Mouse (Mus musculus): ENCODE measurements around the gene Gm9944.

Gm9944 gene

DNA sequence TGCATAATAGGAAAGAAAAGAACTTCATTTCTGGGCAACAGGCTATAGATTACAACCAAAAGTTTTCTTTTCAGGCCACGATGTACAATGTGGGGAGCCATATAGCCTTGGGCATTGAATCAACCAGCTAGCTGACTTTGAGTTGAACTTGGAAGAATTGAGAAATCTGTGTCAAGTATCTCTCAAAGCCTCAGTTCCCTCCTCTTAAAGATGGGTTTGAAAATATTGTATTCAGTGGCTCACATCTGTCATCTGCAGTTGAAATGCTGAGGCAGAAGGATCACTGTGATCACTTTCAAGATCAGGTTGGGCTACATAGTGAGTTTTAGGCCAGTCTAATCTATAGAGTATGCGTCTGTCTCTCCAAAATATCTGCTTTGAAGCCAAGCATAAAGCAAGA, at the start of gene Gm9944:
Gene Gm9944, minus strand, starts transcription at position 101 of the 400 bp plus-strand sequence.
- DNase-seq (ENCODE audit: extremely low read depth, low read depth, low spot score) = no peak

DNA sequence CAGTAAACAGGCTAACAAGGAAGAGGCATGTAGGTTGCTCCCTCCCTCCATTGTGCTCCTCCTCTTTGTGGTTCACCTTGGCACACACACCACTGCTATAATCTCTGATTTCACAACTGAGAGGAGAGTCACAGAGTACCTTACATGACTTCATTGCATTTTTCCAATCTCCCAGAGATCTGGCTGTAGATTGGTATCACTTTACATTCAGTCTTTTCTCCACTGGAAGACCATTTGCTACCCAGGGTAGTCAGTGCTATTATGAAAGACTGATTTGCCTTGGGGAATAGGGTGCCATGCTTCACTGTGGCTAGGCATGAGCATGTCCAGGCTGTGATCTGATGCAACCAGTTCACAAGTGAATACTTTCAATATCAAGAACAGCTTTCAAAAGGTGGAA, 40.2 kb upstream of the Gm9944 start:
- DNase-seq (ENCODE audit: extremely low read depth, low read depth, low spot score) = peak; percentile 98

DNA sequence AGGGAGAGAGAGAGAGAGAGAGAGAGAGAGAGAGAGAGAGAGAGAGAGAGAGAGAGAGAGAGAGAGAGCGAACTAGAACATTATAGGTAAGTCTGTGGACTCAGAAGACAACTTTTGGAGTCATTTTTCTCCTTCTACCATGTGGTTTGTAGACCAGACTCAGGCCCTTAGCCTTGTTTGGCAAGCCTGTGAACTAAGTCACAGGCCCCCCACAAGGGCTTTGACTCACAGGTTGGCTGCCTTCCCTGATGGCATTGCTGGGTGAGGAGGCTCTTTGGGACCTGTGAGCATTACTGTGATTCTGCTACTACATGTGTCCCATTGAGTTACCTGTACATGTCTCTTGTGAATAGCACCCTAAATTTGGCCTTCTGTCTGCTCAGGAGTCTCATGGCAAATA, 15.0 kb upstream of the Gm9944 start:
- DNase-seq (ENCODE audit: extremely low read depth, low read depth, low spot score) = no peak

- peak; percentile 98 for DNase-seq (ENCODE audit: extremely low read depth, low read depth, low spot score)
These were observed 12.1 kb upstream of the Gm9944 start for GRCm38 (mm10) chr4:144465206-144465605.

GRCm38 (mm10) chr4:144463656-144464055, 10.5 kb upstream of the Gm9944 start, which contains the start of gene Aadacl3:
Gene Aadacl3, minus strand, starts transcription at chr4:144463756.
- no peak for DNase-seq (ENCODE audit: extremely low read depth, low read depth, low spot score)

GRCm38 (mm10) chr4:144448546-144448945, 4.6 kb downstream of the Gm9944 start:
- peak; percentile 99 for DNase-seq (ENCODE audit: extremely low read depth, low read depth, low spot score)

DNA sequence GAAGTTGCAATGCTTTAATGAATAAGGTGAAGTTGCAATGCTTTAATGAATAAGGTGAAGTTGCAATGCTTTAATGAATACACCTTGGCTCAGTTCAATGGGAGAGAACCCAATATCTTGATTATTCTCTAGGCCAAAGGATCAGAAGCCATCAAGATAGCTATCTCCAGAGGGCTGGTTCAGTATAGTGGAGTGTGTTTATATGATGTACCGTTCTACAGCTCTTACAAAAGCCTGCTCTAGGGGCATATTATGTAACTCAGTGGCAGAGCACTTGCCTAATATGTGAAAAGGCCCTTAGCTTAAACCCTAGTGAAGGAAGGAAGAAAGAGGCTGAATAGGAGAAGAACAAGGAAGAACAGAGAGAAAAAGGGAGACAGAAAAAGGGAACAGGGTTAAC, 11.5 kb downstream of the Gm9944 start:
- DNase-seq (ENCODE audit: extremely low read depth, low read depth, low spot score) = peak; percentile 97

- DNase-seq (ENCODE audit: extremely low read depth, low read depth, low spot score) = peak; percentile 91
These were observed 12.0 kb downstream of the Gm9944 start for GRCm38 (mm10) chr4:144441095-144441494.

- no peak for DNase-seq (ENCODE audit: extremely low read depth, low read depth, low spot score)
These were observed 14.4 kb downstream of the Gm9944 start, which contains the start of gene 1700012P22Rik for GRCm38 (mm10) chr4:144438672-144439071. Gene 1700012P22Rik, minus strand, starts transcription at chr4:144438772.

GRCm38 (mm10) chr4:144433216-144433615, 19.9 kb downstream of the Gm9944 start:
- peak; percentile 91 for DNase-seq (ENCODE audit: extremely low read depth, low read depth, low spot score)

- peak; percentile 93 for DNase-seq (ENCODE audit: extremely low read depth, low read depth, low spot score)
These were observed 22.4 kb downstream of the Gm9944 start for GRCm38 (mm10) chr4:144430723-144431122.

- DNase-seq (ENCODE audit: extremely low read depth, low read depth, low spot score) = no peak
These were observed 24.2 kb downstream of the Gm9944 start for GRCm38 (mm10) chr4:144428868-144429267.

- no peak for DNase-seq (ENCODE audit: extremely low read depth, low read depth, low spot score)
These were observed 28.5 kb downstream of the Gm9944 start for GRCm38 (mm10) chr4:144424590-144424989.

DNA sequence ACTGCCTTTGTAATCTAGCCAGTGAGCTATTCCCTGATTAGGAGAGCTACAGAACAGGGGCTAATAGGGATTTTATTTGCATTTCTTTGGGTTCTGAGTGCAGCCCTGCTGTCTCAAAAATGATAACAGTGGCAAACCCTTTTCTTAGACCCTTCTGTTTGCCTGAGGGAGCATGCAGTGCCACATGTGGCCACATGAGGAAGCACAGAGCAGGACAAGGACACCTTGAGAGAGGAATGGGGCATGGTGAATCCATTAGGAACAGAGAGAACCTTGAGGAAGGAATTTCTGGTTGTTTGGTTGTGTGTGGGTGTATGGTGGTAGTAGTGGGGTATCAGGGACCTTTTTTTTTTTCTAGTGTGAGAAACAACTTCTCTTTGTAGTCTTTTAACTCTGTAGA, 32.5 kb downstream of the Gm9944 start:
- no peak for DNase-seq (ENCODE audit: extremely low read depth, low read depth, low spot score)

- DNase-seq (ENCODE audit: extremely low read depth, low read depth, low spot score) = no peak
These were observed 44.8 kb downstream of the Gm9944 start, which contains the start of gene Pramef12 for GRCm38 (mm10) chr4:144408290-144408689. Gene Pramef12, minus strand, starts transcription at chr4:144408464.

GRCm38 (mm10) chr4:144406261-144406660, 46.9 kb downstream of the Gm9944 start:
- DNase-seq (ENCODE audit: extremely low read depth, low read depth, low spot score) = no peak

DNA sequence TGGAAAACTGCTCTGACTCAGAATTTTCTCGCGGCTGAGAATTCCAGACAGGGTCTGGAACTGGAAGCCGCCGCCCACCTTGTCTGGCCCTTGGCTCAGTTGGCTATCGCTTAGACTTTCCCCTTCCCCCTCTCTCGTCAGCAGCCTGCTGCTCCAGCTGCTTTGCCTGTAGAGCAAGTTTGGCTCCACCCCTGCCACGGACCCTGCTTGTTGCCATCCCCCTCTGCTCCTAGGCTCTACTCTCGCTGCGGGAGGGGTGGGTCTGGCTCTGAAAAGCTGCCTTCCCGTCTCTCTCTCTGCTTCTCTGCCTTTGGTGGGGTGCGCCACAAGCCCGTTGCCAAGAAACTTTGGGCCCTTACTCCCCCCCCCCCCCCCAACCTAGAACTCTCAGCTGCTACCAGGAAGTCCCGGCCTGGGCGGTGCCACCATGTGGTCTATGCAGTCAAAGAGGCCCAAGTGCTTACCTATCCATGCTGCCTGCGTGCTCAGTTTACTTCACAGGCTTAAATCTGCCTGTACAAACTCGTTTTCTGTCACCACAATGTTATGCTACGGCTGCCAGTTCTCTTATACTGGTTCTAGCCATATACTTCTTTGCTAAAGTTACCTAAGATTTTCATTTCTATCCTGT, 48.5 kb downstream of the Gm9944 start:
- peak; percentile 45 for DNase-seq (ENCODE audit: extremely low read depth, low read depth, low spot score)

All from fat pad, adult 2 months (tissue).